Mouse (Mus musculus) megakaryocyte, embryonic 14.5 days (primary cell): ENCODE measurements at regions not wholly inside any gene's neighbourhood (a gene's known extent, or its start where the extent isn't known, plus 50 kb on each side); places are given as distances from the start of the nearest gene placed in this dataset.

Source experiments
- H3K27me3 ChIP-seq: replicated peaks from 2 replicates; pipeline ENCODE3; 2012; ENCODE audit warnings: inconsistent platforms
- H3K36me3 ChIP-seq: replicated peaks from 2 replicates; pipeline ENCODE3; 2012; ENCODE audit warnings: low read length, inconsistent platforms, mixed read lengths
- H3K4me1 ChIP-seq: 2 replicates; pipeline ENCODE4 v1.6.1; 2012; ENCODE audit warnings: inconsistent platforms
- H3K4me3 ChIP-seq: replicated peaks from 2 replicates; pipeline ENCODE3; 2012; ENCODE audit warnings: moderate library complexity, mild to moderate bottlenecking, inconsistent platforms
- H3K9me3 ChIP-seq: 2 replicates; pipeline ENCODE4 v1.6.1; 2012; ENCODE audit warnings: inconsistent platforms
- FLI1 ChIP-seq: IDR thresholded peaks from 2 replicates; pipeline ENCODE4 v1.6.1; 2012; ENCODE audit warnings: low read length, inconsistent platforms, mixed read lengths
- GATA1 ChIP-seq: IDR thresholded peaks from 3 replicates; pipeline ENCODE4 v1.6.1; 2012; ENCODE audit warnings: mixed read lengths, low read length, inconsistent platforms, borderline replicate concordance

- Histone ChIP-seq H3K27me3 (peaks cover 1% of the 10 kb centered on the region), H3K4me3 (no peak overlapping the region), H3K4me1 (no peaks in the 10 kb centered on the region), H3K9me3 (no peaks in the 10 kb centered on the region), H3K36me3 (no peaks in the 10 kb centered on the region)
- TF ChIP-seq GATA1 = no peak
- no peak for TF ChIP-seq FLI1
Observed at GRCm38 (mm10) chr5:73792216-73792615, 141.0 kb downstream of the Spata18 start.

GRCm38 (mm10) chr5:73796201-73796600, 145.0 kb downstream of the Spata18 start:
- no peaks in the 10 kb centered on the region for H3K4me1 ChIP-seq
- TF ChIP-seq GATA1 = no peak
- no peak for TF ChIP-seq FLI1
- H3K36me3 ChIP-seq = no peaks in the 10 kb centered on the region
- 0 out of 2 replicates have a peak, but pooled peaks cover 5% of the 10 kb centered on the region for H3K9me3 ChIP-seq
- peaks cover 1% of the 10 kb centered on the region for H3K27me3 ChIP-seq
- H3K4me3 ChIP-seq = no peak overlapping the region

GRCm38 (mm10) chr5:73797980-73798379, 146.8 kb downstream of the Spata18 start:
- Histone ChIP-seq H3K36me3 (no peaks in the 10 kb centered on the region), H3K27me3 (peaks cover 1% of the 10 kb centered on the region), H3K9me3 (0 out of 2 replicates have a peak, but pooled peaks cover 5% of the 10 kb centered on the region), H3K4me3 (no peak overlapping the region), H3K4me1 (no peaks in the 10 kb centered on the region)
- no peak for TF ChIP-seq FLI1
- no peak for TF ChIP-seq GATA1

- no peaks in the 10 kb centered on the region for H3K27me3 ChIP-seq
- TF ChIP-seq GATA1 (no peak), FLI1 (no peak)
- no peaks in the 10 kb centered on the region for H3K36me3 ChIP-seq
Observed at GRCm38 (mm10) chr5:73803431-73803830, 152.3 kb downstream of the Spata18 start.

GRCm38 (mm10) chr5:73804556-73805230, 153.5 kb downstream of the Spata18 start:
- H3K4me3 ChIP-seq = no peak overlapping the region
- TF ChIP-seq FLI1 = no peak
- TF ChIP-seq GATA1 = no peak
- H3K27me3 ChIP-seq = no peaks in the 10 kb centered on the region
- H3K36me3 ChIP-seq = no peaks in the 10 kb centered on the region
- H3K9me3 ChIP-seq = peaks cover 12% of the 10 kb centered on the region
- H3K4me1 ChIP-seq = no peaks in the 10 kb centered on the region; the same call in 1 of the 2 replicates

More at GRCm38 (mm10) chr5:73803431-73803830, 152.3 kb downstream of the Spata18 start:
- Histone ChIP-seq H3K4me3 (no peak overlapping the region), H3K9me3 (peaks cover 12% of the 10 kb centered on the region), H3K4me1 (no peaks in the 10 kb centered on the region; the same call in 1 of the 2 replicates)

GRCm38 (mm10) chr5:73810660-73811059, 159.5 kb downstream of the Spata18 start:
- no peak overlapping the region for H3K4me3 ChIP-seq
- TF ChIP-seq GATA1 = no peak
- TF ChIP-seq FLI1 = no peak
- H3K4me1 ChIP-seq = no peaks in the 10 kb centered on the region

GRCm38 (mm10) chr5:73811094-73811521, 159.9 kb downstream of the Spata18 start:
- no peaks in the 10 kb centered on the region for H3K36me3 ChIP-seq
- peaks cover 2% of the 10 kb centered on the region for H3K27me3 ChIP-seq
- no peaks in the 10 kb centered on the region for H3K4me1 ChIP-seq
- peaks cover 9% of the 10 kb centered on the region for H3K9me3 ChIP-seq
- no peak overlapping the region for H3K4me3 ChIP-seq
- no peak for TF ChIP-seq FLI1
- no peak for TF ChIP-seq GATA1

More at GRCm38 (mm10) chr5:73810660-73811059, 159.5 kb downstream of the Spata18 start:
- H3K36me3 ChIP-seq = no peaks in the 10 kb centered on the region
- peaks cover 2% of the 10 kb centered on the region for H3K27me3 ChIP-seq
- peaks cover 9% of the 10 kb centered on the region for H3K9me3 ChIP-seq

- Histone ChIP-seq H3K36me3 (no peaks in the 10 kb centered on the region), H3K4me3 (no peak overlapping the region), H3K27me3 (peaks cover 2% of the 10 kb centered on the region), H3K4me1 (no peaks in the 10 kb centered on the region), H3K9me3 (peaks cover 12% of the 10 kb centered on the region)
- no peak for TF ChIP-seq GATA1
- no peak for TF ChIP-seq FLI1
Observed at GRCm38 (mm10) chr5:73815752-73816151, 164.6 kb downstream of the Spata18 start.

- no peak overlapping the region for H3K4me3 ChIP-seq
- peaks cover 12% of the 10 kb centered on the region for H3K9me3 ChIP-seq
- no peaks in the 10 kb centered on the region for H3K4me1 ChIP-seq
- no peaks in the 10 kb centered on the region for H3K36me3 ChIP-seq
- peaks cover 2% of the 10 kb centered on the region for H3K27me3 ChIP-seq
- no peak for TF ChIP-seq FLI1
- no peak for TF ChIP-seq GATA1
Observed at GRCm38 (mm10) chr5:73817180-73817579, 166.0 kb downstream of the Spata18 start.

- H3K4me1 ChIP-seq = no peaks in the 10 kb centered on the region
- H3K36me3 ChIP-seq = no peaks in the 10 kb centered on the region
- H3K9me3 ChIP-seq = no peaks in the 10 kb centered on the region
- no peak for TF ChIP-seq GATA1
- no peak for TF ChIP-seq FLI1
- H3K4me3 ChIP-seq = no peak overlapping the region
- peaks cover 3% of the 10 kb centered on the region for H3K27me3 ChIP-seq
Observed at GRCm38 (mm10) chr5:73821956-73822545, 170.9 kb downstream of the Spata18 start.

GRCm38 (mm10) chr5:73823421-73823820, 172.2 kb downstream of the Spata18 start:
- Histone ChIP-seq H3K9me3 (no peaks in the 10 kb centered on the region), H3K36me3 (no peaks in the 10 kb centered on the region), H3K4me1 (no peaks in the 10 kb centered on the region), H3K4me3 (no peak overlapping the region), H3K27me3 (peaks cover 3% of the 10 kb centered on the region)
- TF ChIP-seq FLI1 (no peak), GATA1 (no peak)
